Mouse (Mus musculus): ENCODE measurements around the gene Soat2.
"Not testable (repeated sequence)": the region's sequence is repeated elsewhere in the genome, so short reads cannot be mapped to it uniquely, and the experiment has no call there.

The Soat2 gene

DNA sequence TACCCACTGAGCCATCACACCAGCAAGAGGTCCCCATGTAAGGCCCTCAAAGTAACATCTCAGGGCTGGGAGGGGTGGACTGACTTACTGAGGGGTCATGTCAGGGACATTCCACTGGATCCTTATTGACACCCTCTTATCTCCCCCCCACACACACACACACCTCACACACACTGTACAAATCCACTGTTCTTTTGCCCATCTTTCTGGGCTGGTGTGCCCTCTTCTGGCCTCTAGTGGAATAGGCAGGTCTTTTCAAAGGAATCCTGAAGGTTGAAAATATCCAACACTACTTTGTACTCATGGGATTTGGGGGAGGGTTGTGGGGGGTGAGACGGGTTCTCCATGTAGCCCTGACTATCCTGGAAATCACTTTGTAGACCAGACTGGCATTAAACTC, 3.4 kb upstream of the Soat2 start:
- no peak for DNase-seq (ENCODE audit: low spot score)

- no peak for DNase-seq (ENCODE audit: low spot score)
Measured at GRCm38 (mm10) chr15:102147674-102148402, 2.5 kb upstream of the Soat2 start.

DNA sequence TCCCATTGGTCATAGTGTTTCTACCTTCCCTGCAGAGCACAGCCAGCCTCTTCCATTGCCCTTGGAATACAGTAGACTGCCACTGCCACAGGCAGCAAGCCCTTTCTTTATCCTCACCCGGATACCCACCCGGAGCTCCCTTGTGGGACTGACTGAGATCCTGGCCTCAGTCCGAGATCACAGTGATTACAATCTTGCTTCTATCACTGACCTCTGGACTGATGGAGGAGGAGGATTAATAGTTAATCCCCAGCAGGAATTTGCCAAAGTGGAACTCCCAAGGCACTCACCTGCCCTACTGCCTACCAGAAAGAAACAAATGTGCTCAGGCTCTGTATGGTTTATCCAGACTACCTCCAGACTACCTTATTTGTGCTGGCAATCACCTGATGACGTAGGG, 765 bp upstream of the Soat2 start:
- DNase-seq (ENCODE audit: low spot score), result no peak

- no peak for DNase-seq (ENCODE audit: low spot score)
Measured at GRCm38 (mm10) chr15:102152646-102153045, 2.3 kb downstream of the Soat2 start.

GRCm38 (mm10) chr15:102155006-102155405, 4.7 kb downstream of the Soat2 start:
- not testable (repeated sequence) for DNase-seq (ENCODE audit: low spot score)

GRCm38 (mm10) chr15:102156836-102157235, 6.5 kb downstream of the Soat2 start:
- no peak for DNase-seq (ENCODE audit: low spot score)

- no peak for DNase-seq (ENCODE audit: low spot score)
Measured at GRCm38 (mm10) chr15:102160415-102161060, 10.2 kb downstream of the Soat2 start.

DNA sequence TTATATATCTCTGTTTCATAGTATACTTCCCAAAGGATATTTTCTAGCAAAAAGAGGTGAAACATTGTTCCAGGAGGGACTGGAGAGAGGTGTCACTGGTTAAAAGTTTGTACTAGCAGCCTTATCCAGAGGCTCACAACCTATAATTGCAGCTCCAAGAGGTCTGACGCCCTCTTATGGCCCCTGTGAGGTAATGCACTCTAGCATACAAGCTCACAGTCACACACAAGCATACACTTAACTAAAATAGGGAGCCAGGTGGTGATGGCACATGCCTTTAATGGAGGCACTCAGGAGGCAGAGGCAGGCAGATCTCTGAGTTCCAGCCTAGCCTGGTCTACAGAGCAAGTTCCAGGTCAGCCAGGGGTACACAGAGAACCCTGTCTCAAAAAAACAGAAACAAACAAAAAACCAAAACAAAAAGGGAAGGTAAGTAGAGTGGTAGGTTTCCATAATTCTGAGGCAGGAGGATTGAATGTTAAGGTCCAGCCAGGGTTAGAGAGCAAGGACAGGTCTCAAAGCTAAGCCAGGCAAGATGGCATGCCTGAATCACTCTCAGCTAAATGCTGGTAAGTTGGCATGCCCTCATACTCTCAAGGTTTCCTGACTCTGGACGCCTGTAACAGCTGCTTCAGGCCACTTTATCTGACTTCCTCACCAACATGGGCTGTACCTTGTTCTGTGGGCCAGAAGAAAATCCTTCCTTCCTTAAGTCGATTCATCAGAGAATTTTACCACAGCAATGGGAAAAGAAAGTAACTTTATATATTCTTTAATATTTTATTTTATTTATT, 13.8 kb downstream of the Soat2 start:
- DNase-seq (ENCODE audit: low spot score), result no peak

GRCm38 (mm10) chr15:102165468-102166100, 15.3 kb downstream of the Soat2 start:
- no peak for DNase-seq (ENCODE audit: low spot score)

GRCm38 (mm10) chr15:102167620-102168021, 17.3 kb downstream of the Soat2 start:
- no peak for DNase-seq (ENCODE audit: low spot score)

GRCm38 (mm10) chr15:102169064-102169463, 18.7 kb downstream of the Soat2 start:
- DNase-seq (ENCODE audit: low spot score), result no peak

DNA sequence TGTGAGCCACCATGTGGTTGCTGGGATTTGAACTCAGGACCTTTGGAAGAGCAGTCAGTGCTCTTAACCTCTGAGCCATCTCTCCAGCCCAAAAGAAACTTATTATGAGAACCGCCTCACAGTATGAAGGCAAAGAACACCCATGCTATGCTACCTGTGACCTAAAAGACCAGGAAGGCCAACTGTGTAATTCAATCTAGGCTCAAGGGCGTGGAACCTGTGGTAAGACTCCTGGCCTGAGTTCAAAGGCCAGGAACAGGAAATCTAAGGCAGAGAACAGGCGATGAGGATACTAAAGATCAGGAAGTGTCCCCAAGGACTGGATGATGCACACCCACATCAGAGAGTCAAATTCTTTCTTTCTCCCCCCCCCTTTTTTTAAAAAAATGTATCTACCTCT, 23.3 kb downstream of the Soat2 start:
- no peak for DNase-seq (ENCODE audit: low spot score)

- DNase-seq (ENCODE audit: low spot score), result no peak
Measured at GRCm38 (mm10) chr15:102175736-102176319, 25.5 kb downstream of the Soat2 start.

DNA sequence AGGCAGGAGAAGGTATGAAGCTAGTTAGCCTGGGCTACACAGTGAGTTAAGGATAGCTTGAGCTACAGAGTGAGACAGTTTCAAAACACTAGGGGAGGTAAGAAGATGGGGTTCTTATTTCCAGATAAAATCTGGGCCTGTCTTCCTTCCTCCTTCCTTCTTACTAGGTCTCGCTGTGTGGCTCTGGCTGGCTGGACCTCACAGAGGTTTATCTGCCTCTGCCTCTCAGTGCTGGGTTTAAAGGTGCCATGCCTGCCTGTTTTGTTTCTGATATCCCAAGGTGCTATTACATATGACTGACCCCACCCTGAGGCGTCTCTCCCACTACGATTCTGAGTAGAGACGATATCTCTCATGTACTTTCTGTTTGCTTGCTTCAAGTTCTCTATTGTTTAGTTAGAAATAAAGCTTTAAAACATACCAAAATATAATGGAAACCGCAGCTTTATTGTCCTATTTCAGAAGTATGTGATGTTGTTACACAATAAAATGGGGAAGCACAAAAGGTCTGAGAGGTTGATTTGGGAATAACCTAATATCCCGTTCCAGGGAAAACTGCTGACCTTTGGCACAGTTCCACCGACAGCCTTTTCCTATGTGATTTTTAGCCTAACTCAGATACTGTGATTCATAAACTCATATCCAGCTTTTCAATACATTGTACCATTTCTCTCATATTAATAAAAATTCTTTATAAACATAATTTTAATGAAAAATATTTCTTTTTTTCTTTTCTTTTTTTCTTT, 26.4 kb downstream of the Soat2 start:
- no peak for DNase-seq (ENCODE audit: low spot score)

GRCm38 (mm10) chr15:102177417-102177816, 27.1 kb downstream of the Soat2 start:
- no peak for DNase-seq (ENCODE audit: low spot score)

GRCm38 (mm10) chr15:102178279-102178678, 28.0 kb downstream of the Soat2 start:
- peak; percentile 70 for DNase-seq (ENCODE audit: low spot score)

- no peak for DNase-seq (ENCODE audit: low spot score)
Measured at GRCm38 (mm10) chr15:102179106-102179505, 28.8 kb downstream of the Soat2 start.

GRCm38 (mm10) chr15:102179924-102180323, 29.6 kb downstream of the Soat2 start:
- DNase-seq (ENCODE audit: low spot score), result no peak

DNA sequence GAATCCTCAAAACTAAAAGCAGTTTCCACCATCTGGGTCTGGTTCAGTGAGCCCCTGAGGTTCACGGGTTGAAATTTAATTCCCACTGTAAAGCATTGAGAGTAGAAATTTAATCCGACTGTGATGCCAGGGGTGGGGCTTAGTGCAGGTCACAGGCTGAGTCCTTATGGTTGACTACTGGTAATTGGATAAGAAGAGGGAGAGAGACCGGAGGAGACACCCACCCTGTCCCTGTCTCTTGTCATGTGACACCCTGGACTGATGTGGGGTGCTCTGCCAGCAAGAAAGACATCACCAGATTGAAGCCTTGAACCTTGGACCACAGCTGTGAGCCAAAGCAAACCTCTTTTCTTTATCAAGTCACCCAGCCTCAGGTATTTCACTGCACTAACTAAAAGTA, 32.8 kb downstream of the Soat2 start:
- no peak for DNase-seq (ENCODE audit: low spot score)

- no peak for DNase-seq (ENCODE audit: low spot score)
Measured at GRCm38 (mm10) chr15:102186239-102186638, 35.9 kb downstream of the Soat2 start.

DNA sequence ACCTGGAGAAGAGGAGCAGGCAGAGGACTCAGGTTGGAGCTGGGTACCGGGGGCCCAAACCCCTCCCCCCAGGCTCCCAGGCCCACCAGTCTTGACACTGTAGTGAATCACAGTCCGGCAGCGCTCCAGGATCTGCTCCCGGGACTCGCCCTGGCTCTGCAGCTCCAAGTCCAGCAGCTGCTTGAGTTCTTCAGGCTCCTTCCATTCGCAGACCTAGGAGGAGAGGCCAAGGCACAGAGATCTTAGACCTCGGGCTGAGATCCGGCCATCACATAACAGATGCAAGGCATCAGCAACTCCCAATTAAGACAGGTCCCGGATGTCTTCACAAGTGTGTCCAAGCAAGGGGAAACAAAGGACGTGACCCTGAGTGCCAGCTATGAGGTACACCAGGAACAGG, 37.8 kb downstream of the Soat2 start:
- no peak for DNase-seq (ENCODE audit: low spot score)

All from spleen, adult 12 weeks (tissue).